Mouse (Mus musculus): ENCODE measurements at regions not wholly inside any gene's neighbourhood (a gene's known extent, or its start where the extent isn't known, plus 50 kb on each side); places are given as distances from the start of the nearest gene placed in this dataset.
"Not testable (repeated sequence)": the region's sequence is repeated elsewhere in the genome, so short reads cannot be mapped to it uniquely, and the experiment has no call there.

DNA sequence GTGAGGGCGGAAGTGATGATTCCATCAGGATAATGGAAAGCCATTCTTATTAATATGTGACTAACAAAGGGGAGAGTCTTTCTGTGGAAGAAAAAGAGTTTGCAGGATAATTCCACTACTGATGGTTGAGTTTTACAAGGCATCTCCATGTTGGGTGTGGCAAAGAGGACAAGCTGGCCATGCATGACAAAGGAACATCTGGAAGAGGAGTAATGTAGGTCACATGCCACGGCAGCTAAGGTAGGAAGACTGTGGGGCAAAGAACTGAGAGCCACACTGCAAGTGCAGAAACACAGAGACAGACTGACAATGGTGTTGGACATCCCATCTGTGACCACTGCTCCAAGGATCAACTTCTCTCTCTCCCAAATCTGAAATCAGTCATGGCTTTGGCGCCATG, 196.4 kb upstream of the Gdi2 start:
- DNase-seq (ENCODE audit: low spot score in 2 of 2), result no peak

DNA sequence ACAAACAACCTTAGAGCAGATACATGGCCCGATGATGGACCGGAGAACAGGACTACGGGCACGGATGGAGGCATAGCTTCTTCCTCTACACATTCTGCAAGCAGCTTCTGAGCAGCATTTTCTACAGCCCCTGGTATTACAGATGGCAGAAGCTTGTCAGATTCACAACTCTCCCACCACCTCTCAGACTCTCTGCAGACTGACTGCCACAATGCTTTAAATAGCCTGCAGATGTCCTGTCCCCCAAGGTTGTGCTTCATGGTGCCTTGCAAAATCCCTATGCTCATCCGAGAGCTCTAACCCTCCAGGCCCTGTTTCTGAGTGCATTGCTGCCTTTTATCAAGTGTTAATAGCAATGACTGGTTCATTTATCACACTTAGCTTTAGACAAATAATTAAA, 194.3 kb upstream of the Gdi2 start:
- DNase-seq (ENCODE audit: low spot score in 2 of 2), result no peak

DNA sequence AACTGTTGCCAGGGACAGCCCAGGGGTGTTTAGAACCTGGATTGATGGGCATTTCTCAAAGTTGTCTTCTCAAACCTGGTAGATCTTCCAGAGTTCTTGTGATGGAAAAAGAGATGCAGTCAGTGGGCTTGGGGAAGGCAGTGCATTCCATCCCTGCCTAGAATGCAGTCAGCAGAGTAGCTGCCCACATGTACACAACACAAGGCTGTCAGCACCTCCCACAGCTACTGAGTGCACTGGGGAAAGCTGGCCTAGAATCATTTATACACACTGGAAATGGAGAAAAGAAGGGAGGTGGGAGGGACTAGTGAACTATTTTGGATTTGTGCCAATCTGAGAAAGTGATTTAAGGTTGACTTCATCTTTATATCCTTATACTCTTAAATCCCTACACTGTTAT, 183.0 kb upstream of the Gdi2 start:
- not testable (repeated sequence) for DNase-seq (ENCODE audit: low spot score in 2 of 2)

DNA sequence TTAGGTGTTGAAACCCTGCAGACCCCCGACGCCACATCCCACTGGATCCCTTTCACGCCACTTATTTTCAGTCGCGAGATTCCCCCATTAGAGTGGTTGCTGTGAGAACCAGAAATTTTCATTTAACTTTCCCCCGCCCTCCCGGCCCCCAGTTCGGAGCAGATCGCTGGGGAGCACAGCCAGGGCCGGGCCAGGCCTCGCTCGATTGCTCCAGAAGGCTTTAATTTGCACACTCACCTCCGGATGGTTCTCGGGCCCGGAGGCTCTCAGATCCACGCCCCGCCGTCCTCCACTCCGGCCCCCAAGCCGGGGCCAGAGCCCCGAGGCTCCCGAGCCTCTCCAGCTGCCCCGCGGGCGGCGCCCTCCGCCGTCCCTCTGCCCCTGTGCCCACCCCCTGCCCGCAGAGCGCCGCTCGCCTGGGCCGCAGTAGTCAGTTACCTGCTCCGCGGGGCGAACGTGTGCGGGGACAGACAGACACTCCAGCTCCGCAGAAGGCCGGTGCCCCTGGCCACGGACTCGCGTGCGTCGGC, 179.7 kb upstream of the Gdi2 start:
- no peak for DNase-seq (ENCODE audit: low spot score in 2 of 2)

DNA sequence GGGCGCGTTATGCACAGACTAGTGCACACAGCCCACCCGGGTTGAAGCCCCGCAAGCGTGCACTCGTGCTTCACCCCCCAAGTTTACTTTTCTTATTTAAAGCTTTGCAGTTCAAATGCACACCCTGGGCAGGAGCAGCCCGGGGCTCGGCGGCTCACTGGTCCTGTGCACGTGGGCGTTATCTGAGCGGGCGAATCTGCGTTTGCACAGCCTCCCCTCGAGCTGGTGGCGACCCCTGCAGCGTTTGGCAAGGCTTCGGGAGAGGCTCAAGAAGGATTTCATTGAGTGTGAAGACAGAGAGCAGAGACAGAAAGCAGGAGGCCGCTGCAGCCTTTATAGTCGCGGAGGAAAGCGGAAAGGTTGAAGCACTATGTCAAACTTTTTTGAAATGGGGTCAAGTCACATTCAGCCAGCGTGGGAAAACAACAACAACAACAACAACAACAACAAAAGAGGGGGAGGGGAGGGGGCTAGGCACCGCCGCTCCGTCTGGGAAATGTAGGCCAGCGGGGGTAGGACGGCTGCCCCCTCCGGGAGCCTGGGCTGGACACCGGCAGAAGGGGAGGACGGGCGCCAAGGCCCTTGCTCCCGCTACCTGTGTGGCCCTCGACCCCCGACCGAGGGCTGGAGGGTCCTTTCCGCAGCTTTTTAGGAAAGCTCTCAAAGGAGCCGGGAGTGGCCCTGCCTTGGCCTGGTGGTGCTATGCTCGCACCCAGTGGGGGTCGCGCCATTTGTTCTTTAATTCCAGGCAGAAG, 178.7 kb upstream of the Gdi2 start:
- DNase-seq (ENCODE audit: low spot score in 2 of 2), result no peak

DNA sequence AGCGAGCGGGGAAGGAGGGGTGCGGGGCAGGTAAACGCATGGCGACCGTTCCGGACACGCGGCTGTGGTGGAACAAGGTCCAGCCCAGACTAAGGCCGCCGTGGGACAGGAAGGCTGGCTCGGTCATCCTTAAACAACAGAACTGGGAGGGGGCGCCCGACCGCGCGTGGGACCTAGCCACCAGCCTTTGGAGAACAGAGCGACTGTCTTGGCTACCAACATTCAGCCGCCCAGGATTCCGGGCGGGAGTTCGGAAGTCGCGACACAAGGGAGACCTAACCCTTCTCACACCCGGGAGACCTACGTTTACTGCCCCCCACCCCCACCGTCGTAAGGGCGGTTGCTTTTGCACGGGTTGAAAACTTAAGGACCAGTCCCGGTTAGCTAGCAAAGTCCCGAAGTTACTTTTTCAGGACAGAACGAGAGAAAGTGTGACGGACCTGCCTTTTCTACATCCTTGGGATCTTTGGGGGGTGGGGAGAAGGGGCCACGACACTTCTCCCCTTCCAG, 178.1 kb upstream of the Gdi2 start:
- DNase-seq (ENCODE audit: low spot score in 2 of 2), result not testable (repeated sequence)

DNA sequence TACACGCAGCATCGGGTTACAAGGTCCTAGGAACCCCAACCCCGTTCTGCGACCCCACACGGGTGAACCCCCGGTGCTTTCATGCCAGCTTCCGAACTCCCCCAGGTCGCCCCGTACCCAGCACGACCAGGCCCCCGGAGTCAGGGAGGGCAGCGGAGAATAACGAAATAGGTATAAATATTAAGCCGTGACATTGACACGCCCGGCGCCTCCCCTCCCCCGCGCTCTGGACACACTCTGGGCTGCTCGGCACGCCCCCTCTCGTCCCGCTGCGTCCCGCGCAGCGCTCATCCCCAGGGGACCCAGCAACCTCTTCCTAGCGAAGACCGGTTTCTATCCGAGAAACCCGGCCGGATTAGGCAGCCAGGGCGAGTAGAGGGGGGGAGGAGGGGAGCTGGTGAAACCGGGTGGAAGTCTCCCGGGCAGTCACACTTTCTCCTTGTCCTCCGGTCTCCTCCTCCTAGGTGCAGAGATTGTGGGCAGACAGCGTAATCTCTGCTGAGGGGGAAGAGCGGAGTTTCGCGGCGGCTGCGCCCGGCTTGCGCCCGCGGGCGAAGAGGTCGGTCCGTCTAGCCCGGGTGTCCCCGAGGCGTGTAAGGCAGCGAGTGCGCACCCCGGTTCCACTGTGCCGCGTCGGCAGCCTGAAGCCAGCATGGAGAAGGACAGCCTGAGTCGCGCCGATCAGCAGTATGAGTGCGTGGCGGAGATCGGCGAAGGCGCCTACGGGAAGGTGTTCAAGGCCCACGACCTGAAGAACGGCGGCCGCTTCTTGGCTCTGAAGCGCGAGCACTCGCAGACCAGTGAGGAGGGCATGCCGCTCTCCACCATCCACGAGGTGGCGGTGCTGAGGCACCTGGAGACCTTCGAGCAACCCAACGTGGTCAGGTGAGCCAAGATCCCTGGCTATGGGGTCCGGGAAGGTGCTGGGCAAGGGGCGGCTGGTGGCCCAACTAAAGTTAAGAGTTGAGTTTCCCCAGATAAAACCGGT, 177.1 kb upstream of the Gdi2 start:
- no peak for DNase-seq (ENCODE audit: low spot score in 2 of 2)

DNA sequence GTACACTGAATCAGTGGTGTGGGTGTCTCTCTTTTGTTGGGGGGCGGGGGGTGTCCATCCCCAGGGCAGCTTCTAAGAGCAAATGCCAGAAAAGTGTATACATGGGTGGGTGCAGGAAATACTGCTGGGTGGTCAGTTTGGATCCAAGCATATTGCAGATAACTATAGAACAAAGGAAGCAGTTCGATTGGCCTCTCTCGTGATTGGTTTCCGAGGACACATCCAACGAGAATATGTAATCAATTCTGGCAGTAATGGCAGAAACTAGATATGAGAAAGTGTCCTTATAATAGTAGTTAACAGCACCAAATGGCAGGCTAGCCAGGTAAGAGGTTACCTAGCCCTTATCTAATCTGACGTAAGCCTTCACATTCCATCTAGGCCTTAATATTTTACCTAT, 165.2 kb upstream of the Gdi2 start:
- no peak for DNase-seq (ENCODE audit: low spot score in 2 of 2)

DNA sequence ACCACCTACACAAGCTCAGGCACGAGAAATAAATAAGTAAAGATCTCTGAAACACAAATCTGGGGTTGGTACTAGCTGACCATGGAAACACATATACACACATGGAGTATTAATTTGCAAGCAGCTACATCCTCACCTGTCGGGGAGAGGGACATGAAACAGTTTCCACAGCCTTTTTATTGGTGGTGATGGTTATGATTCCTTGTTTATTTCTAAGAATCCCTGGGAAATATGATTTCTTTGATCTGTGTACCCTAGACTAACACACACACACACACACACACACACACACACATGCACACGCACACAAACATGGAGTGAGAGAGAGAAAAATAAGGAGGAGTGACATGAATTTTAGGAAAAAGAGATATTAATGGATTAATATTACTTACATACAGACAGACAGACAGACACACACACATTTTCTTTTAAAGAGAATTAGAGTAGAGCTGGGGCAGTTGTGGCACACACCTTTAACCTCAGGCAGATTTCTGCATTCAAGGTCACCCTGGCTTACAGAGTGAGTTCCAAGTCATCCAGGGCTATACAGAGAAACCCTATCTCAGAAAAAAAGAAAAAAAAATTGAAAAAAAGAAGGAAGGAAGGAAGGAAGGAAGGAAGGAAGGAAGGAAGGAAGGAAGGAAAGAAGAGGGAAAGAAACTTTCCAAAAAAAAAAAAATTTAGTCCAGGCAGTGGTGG, 164.2 kb upstream of the Gdi2 start:
- peak in 1 of 2 experiments; percentile 10 for DNase-seq (ENCODE audit: low spot score in 2 of 2)

DNA sequence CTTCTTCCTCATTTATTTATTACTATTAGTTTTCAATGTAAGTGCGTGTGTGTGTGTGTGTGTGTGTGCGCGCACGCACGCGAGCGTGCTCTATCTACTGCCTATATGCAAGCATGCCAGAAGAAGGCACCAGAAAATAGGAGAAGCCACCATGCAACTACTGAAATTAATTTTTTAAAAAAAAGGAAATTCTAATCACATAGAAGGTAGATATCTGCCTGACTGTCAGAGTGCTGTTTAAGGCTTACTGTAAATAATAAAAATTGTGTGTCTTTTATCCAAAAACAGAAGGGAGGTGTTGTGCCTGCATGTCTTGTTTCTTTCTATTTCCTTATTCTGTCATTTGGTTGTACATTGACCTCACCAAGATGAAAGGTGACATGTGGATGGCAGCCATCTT, 163.1 kb upstream of the Gdi2 start:
- no peak for DNase-seq (ENCODE audit: low spot score in 2 of 2)

DNA sequence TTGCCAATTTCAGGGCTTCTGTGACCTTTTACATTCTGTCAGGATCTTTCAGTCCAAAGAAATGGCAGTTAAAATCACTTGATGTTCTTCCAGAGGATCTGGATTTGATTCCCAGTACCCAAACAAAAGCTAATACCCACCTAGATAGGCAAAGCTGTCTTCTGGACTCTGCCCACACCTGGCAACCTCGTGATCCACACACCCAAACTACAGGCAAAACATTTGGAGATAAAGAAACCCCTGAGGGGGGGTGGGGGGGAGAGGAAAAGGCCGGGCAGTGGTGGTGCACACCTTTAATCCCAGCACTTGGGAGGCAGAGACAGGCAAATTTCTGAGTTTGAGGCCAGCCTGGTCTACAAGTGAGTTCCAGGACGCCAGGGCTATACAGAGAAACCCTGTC, 160.1 kb upstream of the Gdi2 start:
- not testable (repeated sequence) for DNase-seq (ENCODE audit: low spot score in 2 of 2)

DNA sequence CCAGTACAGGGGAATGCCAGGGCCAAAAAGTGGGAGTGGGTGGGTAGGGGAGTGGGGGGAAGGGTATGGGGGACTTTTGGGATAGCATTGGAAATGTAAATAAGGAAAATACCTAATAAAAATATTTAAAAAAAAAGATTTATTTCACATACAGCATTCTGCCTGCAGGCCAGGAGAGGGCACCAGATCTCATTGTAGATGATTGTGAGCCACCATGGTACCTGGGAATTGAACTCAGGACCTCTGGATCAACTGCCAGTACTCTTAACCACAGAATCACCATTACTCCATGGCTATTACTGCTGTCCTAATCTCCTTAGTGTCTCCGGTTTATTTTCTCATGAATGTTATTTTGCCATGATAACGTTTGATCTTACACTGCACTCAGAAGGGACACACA, 132.1 kb upstream of the Gdi2 start:
- DNase-seq (ENCODE audit: low spot score in 2 of 2), result not testable (repeated sequence)

DNA sequence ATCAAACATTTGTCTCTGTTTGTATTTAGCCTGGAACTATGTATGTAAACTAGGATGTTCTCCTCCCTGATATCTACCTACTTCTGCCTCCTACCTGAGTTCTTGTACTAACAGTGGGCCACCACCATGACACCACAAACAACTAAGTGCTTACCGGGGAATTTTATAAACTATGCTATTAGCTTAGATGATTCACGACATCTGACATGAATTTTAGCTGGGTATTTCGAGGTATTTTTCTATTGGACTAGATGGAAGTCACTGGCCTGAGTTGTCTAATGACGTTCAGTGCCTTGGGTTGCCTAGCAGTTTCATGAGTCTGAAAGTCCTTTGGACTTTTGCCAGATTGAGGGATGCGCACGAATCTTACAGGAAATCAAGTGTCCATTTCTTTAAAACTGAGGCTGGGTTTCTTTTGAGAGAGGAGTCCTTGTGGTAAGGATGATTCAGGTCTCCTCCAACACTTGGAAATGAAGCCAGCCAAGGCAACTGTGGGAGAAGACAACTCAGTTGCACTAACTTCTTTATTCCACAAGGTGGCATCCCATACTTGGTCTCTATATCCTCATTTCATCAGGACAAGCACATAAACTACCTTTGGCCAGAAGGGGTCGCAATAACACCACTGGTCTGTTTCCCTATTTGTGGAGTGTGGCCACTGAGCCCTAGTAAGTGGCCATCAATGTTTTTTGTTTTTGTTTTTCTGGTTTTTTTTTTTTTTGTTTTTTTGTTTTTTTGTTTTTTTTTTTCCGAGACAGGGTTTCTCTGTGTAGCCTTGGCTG, 131.4 kb upstream of the Gdi2 start:
- peak; percentile 78 to 84 for DNase-seq (ENCODE audit: low spot score in 2 of 2)

DNA sequence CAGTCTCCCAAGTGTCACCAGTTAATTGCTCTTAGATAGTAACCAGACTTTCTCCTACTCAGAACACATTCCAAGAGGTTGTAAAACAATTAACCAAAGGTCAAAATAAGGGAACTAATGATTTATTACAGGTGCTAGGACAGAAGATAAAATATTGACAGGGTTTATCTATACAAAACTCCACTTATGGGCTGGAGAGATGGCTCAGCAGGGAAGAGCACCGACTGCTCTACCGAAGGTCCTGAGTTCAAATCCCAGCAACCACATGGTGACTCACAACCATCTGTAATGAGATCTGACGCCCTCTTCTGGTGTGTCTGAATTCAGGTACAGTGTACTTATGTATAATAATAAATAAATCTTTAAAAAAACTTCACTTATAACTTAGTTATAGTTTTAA, 127.6 kb upstream of the Gdi2 start:
- DNase-seq (ENCODE audit: low spot score in 2 of 2), result not testable (repeated sequence)

DNA sequence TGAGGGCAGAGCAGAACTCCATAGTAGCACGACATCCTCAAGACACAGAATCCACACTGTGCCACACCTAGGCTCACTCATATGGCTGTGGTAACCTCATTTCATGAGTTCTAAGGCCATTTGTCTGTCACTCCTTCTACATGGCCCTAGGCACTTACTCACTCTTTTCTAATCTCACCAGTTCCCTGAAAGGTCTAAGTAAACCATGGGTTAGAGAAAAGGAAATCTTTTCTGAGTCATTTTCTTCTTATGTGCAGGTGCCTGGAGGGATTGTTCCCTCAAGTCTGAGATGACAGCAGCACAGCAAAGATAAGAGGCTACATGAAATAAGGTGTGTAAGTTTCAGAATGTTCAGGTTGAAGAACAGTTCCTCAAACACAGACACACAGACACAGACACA, 120.8 kb upstream of the Gdi2 start:
- no peak for DNase-seq (ENCODE audit: low spot score in 2 of 2)

DNA sequence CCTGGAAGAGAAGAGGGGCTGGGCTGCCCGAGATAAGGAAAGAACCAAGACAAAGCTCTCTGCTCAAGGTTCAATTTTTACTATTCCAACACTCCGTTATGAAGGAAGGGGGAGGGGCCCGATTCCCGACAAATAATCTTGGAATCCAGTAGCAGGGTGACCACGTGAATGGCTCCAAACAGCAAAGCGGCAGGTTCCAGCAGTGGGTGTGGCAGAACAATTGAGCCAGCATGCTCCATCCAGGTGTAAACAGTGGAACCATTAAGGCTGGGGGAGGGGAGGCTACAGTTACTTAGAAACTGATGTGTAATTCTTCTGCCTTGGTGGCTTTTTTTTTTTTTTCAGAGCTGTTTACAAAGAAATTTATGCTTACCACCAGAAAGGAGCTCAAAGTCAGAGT, 82.5 kb upstream of the Gdi2 start:
- not testable (repeated sequence) for DNase-seq (ENCODE audit: low spot score in 2 of 2)

DNA sequence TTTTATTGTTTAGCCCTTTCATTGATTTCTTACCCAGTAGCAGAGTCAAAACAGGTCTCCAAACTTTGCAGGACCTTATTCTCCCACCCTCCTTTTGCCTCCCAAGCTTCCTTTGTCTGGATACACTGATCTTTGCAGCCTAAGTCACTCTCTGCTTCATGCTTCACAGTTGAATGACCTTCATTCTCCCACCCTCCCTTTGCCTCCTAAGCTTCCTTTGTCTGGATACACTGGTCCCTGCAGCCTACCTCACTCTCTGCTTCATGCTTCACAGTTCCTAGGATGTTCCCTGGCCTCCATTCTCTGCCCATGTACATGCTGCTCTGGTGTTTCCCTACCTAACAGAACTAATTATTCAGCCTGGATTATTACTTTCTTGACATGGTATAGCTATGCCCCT, 61.0 kb upstream of the Gdi2 start:
- no peak for DNase-seq (ENCODE audit: low spot score in 2 of 2)

DNA sequence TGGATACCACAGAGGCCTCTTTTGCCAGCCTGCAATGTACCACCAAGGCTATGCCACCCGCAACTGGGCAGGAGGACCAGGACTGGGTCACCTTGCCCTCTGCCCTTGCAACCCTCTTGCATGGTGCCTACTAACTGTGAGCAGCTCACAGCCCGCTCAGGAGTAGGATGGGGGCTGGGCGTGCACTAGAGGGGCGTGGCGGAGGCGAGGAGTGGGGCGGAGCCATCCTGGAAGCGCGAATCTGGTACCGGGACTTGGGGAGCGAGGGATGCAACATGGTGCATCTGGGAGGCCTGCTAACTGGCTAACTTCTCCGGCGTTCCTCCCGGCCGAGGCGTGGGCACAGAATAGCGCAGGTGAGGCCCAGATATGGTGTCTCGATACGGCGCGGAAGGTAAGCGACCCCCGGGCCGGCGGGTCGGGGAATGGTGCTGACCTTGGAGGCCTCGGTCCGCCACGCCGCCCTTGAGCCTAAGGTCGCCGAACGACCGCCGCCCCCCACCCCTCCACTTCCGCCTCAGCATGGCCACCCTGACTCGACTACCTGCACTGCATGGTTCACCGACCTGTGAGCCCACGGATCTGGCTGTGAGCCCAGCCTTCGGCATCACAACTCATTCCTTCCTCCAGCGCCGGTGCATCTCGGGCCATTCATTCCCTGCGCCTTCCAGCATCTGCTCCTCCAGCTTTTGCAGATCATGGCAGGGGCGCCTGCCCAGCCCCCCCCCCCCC, 59.7 kb upstream of the Gdi2 start:
- DNase-seq (ENCODE audit: low spot score in 2 of 2), result peak; percentile 24 to 38

Measured in spleen, postnatal 36 days (tissue).